In genomic region chr10:128823087-128823486, GRCm38 (mm10) we compare ENCODE assay signal across 8 mouse cellular contexts. TPM values are rescaled to one million over a fixed set of nuclear protein-coding genes. Genes with fewer than 3 reads are reported as not detected.
A peak's percentile ranks its signal among the peaks of the same experiment; 100 is the strongest.
DNase-seq lines count a peak whose midpoint lies in the region; ATAC-seq and TF ChIP-seq lines count a peak whose summit lies in the region.
"Not testable (repeated sequence)": the region's sequence is repeated elsewhere in the genome, so short reads cannot be mapped to it uniquely, and the experiment has no call there.

No protein-coding gene starts in this region.

- peak overlapping the region; percentile 98 for H3K9ac ChIP-seq in ES-Bruce4 (ENCODE audit: low read depth, poor library complexity, severe bottlenecking)
- not testable (repeated sequence) for H3K9ac ChIP-seq in embryonic facial prominence, embryonic 15.5 days; hindbrain, embryonic 12.5 days; kidney, embryonic 15.5 days; midbrain, embryonic 11.5 days (ENCODE audit: low read length); neural tube, embryonic 15.5 days (replicated peaks)
- H3K9ac ChIP-seq in liver, embryonic 12.5 days = peak overlapping the region; percentile 89

- not testable (repeated sequence) for ATAC-seq in embryonic facial prominence, embryonic 15.5 days (ENCODE audit: insufficient number of reproducible peaks, low FRiP score, low TSS enrichment, low read depth); hindbrain, embryonic 12.5 days (ENCODE audit: low FRiP score); kidney, embryonic 15.5 days (replicated peaks; ENCODE audit: low FRiP score); liver, embryonic 12.5 days; midbrain, embryonic 11.5 days (ENCODE audit: low FRiP score); neural tube, embryonic 15.5 days (ENCODE audit: low FRiP score)

- TF ChIP-seq POLR2A in ES-Bruce4 (IDR thresholded peaks at IDR 0.05; ENCODE audit: insufficient read depth, low read length) = not testable (repeated sequence)

- H3K27ac ChIP-seq in ES-Bruce4 (ENCODE audit: insufficient read depth, low read length) = peak overlapping the region; percentile 28; the same call in 1 of the 2 replicates
- H3K27ac ChIP-seq in embryonic facial prominence, embryonic 15.5 days (replicated peaks); hindbrain, embryonic 12.5 days; kidney, embryonic 15.5 days; liver, embryonic 12.5 days; midbrain, embryonic 11.5 days (ENCODE audit: low read depth, low read length); neural tube, embryonic 15.5 days (replicated peaks): not testable (repeated sequence)

- not testable (repeated sequence) for H3K27me3 ChIP-seq in ES-Bruce4 (ENCODE audit: control insufficient read depth, insufficient read depth, low read length, poor library complexity, severe bottlenecking); embryonic facial prominence, embryonic 15.5 days; hindbrain, embryonic 12.5 days; kidney, embryonic 15.5 days; liver, embryonic 12.5 days (replicated peaks); midbrain, embryonic 11.5 days (ENCODE audit: control insufficient read depth, insufficient read depth, low read length); neural tube, embryonic 15.5 days (replicated peaks)

- H3K9me3 ChIP-seq in ES-Bruce4 (replicated peaks; ENCODE audit: control insufficient read depth, insufficient read depth, low read length, poor library complexity, severe bottlenecking); embryonic facial prominence, embryonic 15.5 days (replicated peaks); hindbrain, embryonic 12.5 days (replicated peaks); kidney, embryonic 15.5 days (replicated peaks); liver, embryonic 12.5 days (replicated peaks); midbrain, embryonic 11.5 days (ENCODE audit: control insufficient read depth, low read length); neural tube, embryonic 15.5 days (replicated peaks): not testable (repeated sequence)

- WGBS in embryonic facial prominence, embryonic 15.5 days = 78% methylated on average over 4 of the region's 4 CpGs
- 77% methylated on average over 4 of the region's 4 CpGs for WGBS in hindbrain, embryonic 12.5 days
- WGBS in kidney, embryonic 15.5 days = 80% methylated on average over 4 of the region's 4 CpGs
- WGBS in liver, embryonic 12.5 days (ENCODE audit: insufficient replicate concordance) = 58% methylated on average over 4 of the region's 4 CpGs
- 83% methylated on average over 4 of the region's 4 CpGs for WGBS in midbrain, embryonic 11.5 days
- WGBS in neural tube, embryonic 15.5 days = 81% methylated on average over 4 of the region's 4 CpGs

- not testable (repeated sequence) for H3K4me1 ChIP-seq in ES-Bruce4 (ENCODE audit: control insufficient read depth, insufficient read depth, low read length); midbrain, embryonic 11.5 days (ENCODE audit: control insufficient read depth, insufficient read depth, low read length)
- H3K4me1 ChIP-seq in embryonic facial prominence, embryonic 15.5 days = peaks cover 14% of the 10 kb centered on the region
- peaks cover 18% of the 10 kb centered on the region for H3K4me1 ChIP-seq in hindbrain, embryonic 12.5 days
- peaks cover 21% of the 10 kb centered on the region for H3K4me1 ChIP-seq in kidney, embryonic 15.5 days
- H3K4me1 ChIP-seq in liver, embryonic 12.5 days = peaks cover 30% of the 10 kb centered on the region
- peaks cover 20% of the 10 kb centered on the region for H3K4me1 ChIP-seq in neural tube, embryonic 15.5 days

- not testable (repeated sequence) for TF ChIP-seq CTCF in ES-Bruce4 (IDR thresholded peaks at IDR 0.05; ENCODE audit: low read depth, low read length)

- peak overlapping the region; percentile 100 for H3K4me3 ChIP-seq in ES-Bruce4 (ENCODE audit: low read depth, low read length)
- peak overlapping the region; percentile 61 for H3K4me3 ChIP-seq in embryonic facial prominence, embryonic 15.5 days (replicated peaks)
- not testable (repeated sequence) for H3K4me3 ChIP-seq in hindbrain, embryonic 12.5 days; neural tube, embryonic 15.5 days (replicated peaks)
- H3K4me3 ChIP-seq in kidney, embryonic 15.5 days (replicated peaks) = peak overlapping the region; percentile 93
- peak overlapping the region; percentile 92 for H3K4me3 ChIP-seq in liver, embryonic 12.5 days
- peak overlapping the region; percentile 88; the same call in 1 of the 2 replicates for H3K4me3 ChIP-seq in midbrain, embryonic 11.5 days (ENCODE audit: low read depth, low read length)

- peak; percentile 78 for DNase-seq in heart, adult 11 months
- DNase-seq in midbrain, embryonic 11.5 days (ENCODE audit: low spot score, missing footprints) = not testable (repeated sequence)

- H3K36me3 ChIP-seq in ES-Bruce4 (ENCODE audit: control insufficient read depth, insufficient read depth, low read length, poor library complexity, severe bottlenecking) = peaks cover 27% of the 10 kb centered on the region
- H3K36me3 ChIP-seq in embryonic facial prominence, embryonic 15.5 days = peaks cover 24% of the 10 kb centered on the region
- H3K36me3 ChIP-seq in hindbrain, embryonic 12.5 days = peaks cover 34% of the 10 kb centered on the region
- peaks cover 45% of the 10 kb centered on the region for H3K36me3 ChIP-seq in kidney, embryonic 15.5 days
- peaks cover 53% of the 10 kb centered on the region for H3K36me3 ChIP-seq in liver, embryonic 12.5 days
- not testable (repeated sequence) for H3K36me3 ChIP-seq in midbrain, embryonic 11.5 days (ENCODE audit: control insufficient read depth, insufficient read depth, low read length)
- H3K36me3 ChIP-seq in neural tube, embryonic 15.5 days = peaks cover 20% of the 10 kb centered on the region

- not testable (repeated sequence) for TF ChIP-seq EP300 in ES-Bruce4 (IDR thresholded peaks at IDR 0.05; ENCODE audit: insufficient read depth, low read depth, low read length)

- H3K4me2 ChIP-seq in embryonic facial prominence, embryonic 15.5 days (replicated peaks) = peak overlapping the region; percentile 80
- H3K4me2 ChIP-seq in hindbrain, embryonic 12.5 days (replicated peaks) = peak overlapping the region; percentile 75
- peak overlapping the region; percentile 75 for H3K4me2 ChIP-seq in kidney, embryonic 15.5 days
- H3K4me2 ChIP-seq in liver, embryonic 12.5 days = peak overlapping the region; percentile 86
- peak overlapping the region; percentile 54; the same call in 1 of the 2 replicates for H3K4me2 ChIP-seq in midbrain, embryonic 11.5 days
- peak overlapping the region; percentile 85 for H3K4me2 ChIP-seq in neural tube, embryonic 15.5 days

RNA-seq across cellular contexts. Expression of gene Ormdl2, which starts 1.6 kb away (rescaled TPM):
- 63.2 and 69.2 TPM in 2 replicates for polyA plus RNA-seq in ES-Bruce4 (2011; ENCODE audit: insufficient read depth, insufficient read length, low read depth, missing spikeins)
- polyA plus RNA-seq in embryonic facial prominence, embryonic 15.5 days (2015; fragmentation: Nextera tagmentation; extraction: Ambion mirVana) = 58.2 and 61.7 TPM in 2 replicates
- 26.3 and 41.4 TPM in 2 replicates for polyA plus RNA-seq in hindbrain, embryonic 12.5 days (2016; fragmentation: Nextera tagmentation; extraction: Ambion mirVana)
- 80.9 and 83.4 TPM in 2 replicates for polyA plus RNA-seq in kidney, embryonic 15.5 days (2015; fragmentation: Nextera tagmentation; extraction: Ambion mirVana)
- 82.5 and 85.8 TPM in 2 replicates for polyA plus RNA-seq in liver, embryonic 12.5 days (2016; fragmentation: Nextera tagmentation; extraction: Ambion mirVana)
- polyA plus RNA-seq in midbrain, embryonic 11.5 days (2014; fragmentation: Nextera tagmentation; extraction: Ambion mirVana) = 64.4 and 70.6 TPM in 2 replicates
- polyA plus RNA-seq in neural tube, embryonic 15.5 days (2015; fragmentation: Nextera tagmentation; extraction: Ambion mirVana) = 23.5 and 34.2 TPM in 2 replicates

RNA-seq across cellular contexts. Expression of gene Sarnp, which starts 6.0 kb away (rescaled TPM):
- polyA plus RNA-seq in ES-Bruce4 (2011; ENCODE audit: insufficient read depth, insufficient read length, low read depth, missing spikeins) = 269 and 288 TPM in 2 replicates
- 194 and 196 TPM in 2 replicates for polyA plus RNA-seq in embryonic facial prominence, embryonic 15.5 days (2015; fragmentation: Nextera tagmentation; extraction: Ambion mirVana)
- 196 and 204 TPM in 2 replicates for polyA plus RNA-seq in hindbrain, embryonic 12.5 days (2016; fragmentation: Nextera tagmentation; extraction: Ambion mirVana)
- 208 and 213 TPM in 2 replicates for polyA plus RNA-seq in kidney, embryonic 15.5 days (2015; fragmentation: Nextera tagmentation; extraction: Ambion mirVana)
- polyA plus RNA-seq in liver, embryonic 12.5 days (2016; fragmentation: Nextera tagmentation; extraction: Ambion mirVana) = 154 and 161 TPM in 2 replicates
- 279 and 283 TPM in 2 replicates for polyA plus RNA-seq in midbrain, embryonic 11.5 days (2014; fragmentation: Nextera tagmentation; extraction: Ambion mirVana)
- polyA plus RNA-seq in neural tube, embryonic 15.5 days (2015; fragmentation: Nextera tagmentation; extraction: Ambion mirVana) = 147 and 153 TPM in 2 replicates

RNA-seq across cellular contexts. Expression of gene Tmem198b, which starts 18.9 kb away (rescaled TPM):
- polyA plus RNA-seq in ES-Bruce4 (2011; ENCODE audit: insufficient read depth, insufficient read length, low read depth, missing spikeins) = 12.3 and 12.6 TPM in 2 replicates
- polyA plus RNA-seq in embryonic facial prominence, embryonic 15.5 days (2015; fragmentation: Nextera tagmentation; extraction: Ambion mirVana) = 25.4 and 28.1 TPM in 2 replicates
- 20.5 and 21.4 TPM in 2 replicates for polyA plus RNA-seq in hindbrain, embryonic 12.5 days (2016; fragmentation: Nextera tagmentation; extraction: Ambion mirVana)
- 16.7 and 20.6 TPM in 2 replicates for polyA plus RNA-seq in kidney, embryonic 15.5 days (2015; fragmentation: Nextera tagmentation; extraction: Ambion mirVana)
- polyA plus RNA-seq in liver, embryonic 12.5 days (2016; fragmentation: Nextera tagmentation; extraction: Ambion mirVana) = 3.7 and 3.9 TPM in 2 replicates
- 17.4 and 18.6 TPM in 2 replicates for polyA plus RNA-seq in midbrain, embryonic 11.5 days (2014; fragmentation: Nextera tagmentation; extraction: Ambion mirVana)
- polyA plus RNA-seq in neural tube, embryonic 15.5 days (2015; fragmentation: Nextera tagmentation; extraction: Ambion mirVana) = 14.4 and 16.6 TPM in 2 replicates

RNA-seq across cellular contexts. Expression of gene Dnajc14, which starts 19.2 kb away (rescaled TPM):
- polyA plus RNA-seq in ES-Bruce4 (2011; ENCODE audit: insufficient read depth, insufficient read length, low read depth, missing spikeins) = 41.3 and 45.5 TPM in 2 replicates
- polyA plus RNA-seq in embryonic facial prominence, embryonic 15.5 days (2015; fragmentation: Nextera tagmentation; extraction: Ambion mirVana) = 62.5 and 64.7 TPM in 2 replicates
- polyA plus RNA-seq in hindbrain, embryonic 12.5 days (2016; fragmentation: Nextera tagmentation; extraction: Ambion mirVana) = 61.1 and 64.1 TPM in 2 replicates
- polyA plus RNA-seq in kidney, embryonic 15.5 days (2015; fragmentation: Nextera tagmentation; extraction: Ambion mirVana) = 54.0 and 56.0 TPM in 2 replicates
- 27.9 and 29.1 TPM in 2 replicates for polyA plus RNA-seq in liver, embryonic 12.5 days (2016; fragmentation: Nextera tagmentation; extraction: Ambion mirVana)
- 36.3 and 40.3 TPM in 2 replicates for polyA plus RNA-seq in midbrain, embryonic 11.5 days (2014; fragmentation: Nextera tagmentation; extraction: Ambion mirVana)
- 50.6 TPM in 2 replicates for polyA plus RNA-seq in neural tube, embryonic 15.5 days (2015; fragmentation: Nextera tagmentation; extraction: Ambion mirVana)

RNA-seq across cellular contexts. Expression of gene Mmp19, which starts 32.4 kb away (rescaled TPM):
- polyA plus RNA-seq in ES-Bruce4 (2011; ENCODE audit: insufficient read depth, insufficient read length, low read depth, missing spikeins) = 0.46 and 1.5 TPM in 2 replicates
- polyA plus RNA-seq in embryonic facial prominence, embryonic 15.5 days (2015; fragmentation: Nextera tagmentation; extraction: Ambion mirVana) = 2.3 and 2.6 TPM in 2 replicates
- polyA plus RNA-seq in hindbrain, embryonic 12.5 days (2016; fragmentation: Nextera tagmentation; extraction: Ambion mirVana) = 0.27 and 0.63 TPM in 2 replicates
- 0.73 and 1.6 TPM in 2 replicates for polyA plus RNA-seq in kidney, embryonic 15.5 days (2015; fragmentation: Nextera tagmentation; extraction: Ambion mirVana)
- 5.5 and 6.8 TPM in 2 replicates for polyA plus RNA-seq in liver, embryonic 12.5 days (2016; fragmentation: Nextera tagmentation; extraction: Ambion mirVana)
- 0.26 and 0.33 TPM in 2 replicates for polyA plus RNA-seq in midbrain, embryonic 11.5 days (2014; fragmentation: Nextera tagmentation; extraction: Ambion mirVana)
- 0.56 and 0.88 TPM in 2 replicates for polyA plus RNA-seq in neural tube, embryonic 15.5 days (2015; fragmentation: Nextera tagmentation; extraction: Ambion mirVana)
